Mouse (Mus musculus) left cerebral cortex, postnatal 25 days (tissue): Measurements from ENCODE around the gene Cecr2. TPM values are rescaled to one million over a fixed set of nuclear protein-coding genes. Genes with fewer than 3 reads are reported as not detected.

ENCODE experiments used
- DNase-seq, 2 experiments: peaks; one replicate each; pipeline ENCODE4 v3.0.0; 2022; ENCODE audit warnings: low spot score in 2 of 2, mixed read lengths in 1 of 2
- intact Hi-C: fragments of 180-260 bp; cut with DNase I; formaldehyde crosslinking; loops from one replicate; pipeline ENCODE4 v1.15.1; 2025
- total RNA-seq, 2 experiments: library from RNA; stranded (reverse); gene quantifications; 2 replicates each; pipeline ENCODE4 v1.2.3; 2021

Gene Cecr2
- total RNA-seq, 2 experiments from 2014 or later, result 3.4 to 4.6 TPM

DNA sequence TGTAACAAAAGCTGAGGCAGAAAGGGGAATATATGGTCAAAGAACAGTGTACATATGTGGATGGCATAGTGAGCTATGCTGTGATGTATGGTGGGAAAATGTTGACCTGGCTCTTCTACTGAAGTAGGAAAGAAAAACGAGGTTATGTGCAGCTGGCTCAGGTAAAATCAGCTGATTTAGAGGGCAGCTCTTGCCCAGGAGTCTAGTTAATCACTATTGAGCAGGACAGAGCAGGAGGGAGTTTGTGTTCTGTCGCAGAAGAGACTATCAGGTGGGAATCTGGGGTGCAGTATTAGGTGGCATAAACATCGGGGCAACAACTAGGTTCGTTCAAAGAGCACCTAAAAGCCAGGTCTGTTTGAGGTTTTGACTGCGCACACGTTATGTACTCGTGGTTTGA is 78.1 kb downstream of the Cecr2 start:
- intact Hi-C loops, result no loop called here
- DNase-seq, result no peak

- DNase-seq, result no peak
These were observed 80.2 kb downstream of the Cecr2 start for GRCm38 (mm10) chr6:120746416-120746815.

GRCm38 (mm10) chr6:120761151-120761550 is 95.0 kb downstream of the Cecr2 start:
- DNase-seq, result no peak
- intact Hi-C loops, result no loop called here

More at GRCm38 (mm10) chr6:120746416-120746815, 80.2 kb downstream of the Cecr2 start:
- intact Hi-C loops, result no loop called here

DNA sequence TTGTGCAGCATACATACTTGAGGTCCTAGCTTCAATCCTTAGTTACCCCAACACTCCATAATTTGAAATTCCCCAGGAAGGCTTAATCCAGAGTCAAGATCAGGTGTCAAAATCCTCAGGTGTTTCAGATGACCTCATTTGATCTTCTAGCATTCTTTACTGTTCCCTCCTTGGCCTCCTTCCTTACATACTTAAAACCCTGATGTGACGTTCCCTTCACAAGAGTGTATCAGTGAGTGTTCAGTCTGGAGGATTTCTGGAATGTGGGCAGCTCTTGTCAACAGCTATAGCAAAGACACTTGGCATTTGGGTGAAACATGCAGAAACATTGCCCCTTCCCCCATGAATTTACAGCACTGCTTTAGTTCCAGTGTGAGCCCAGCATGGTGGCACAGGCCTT is 103.8 kb downstream of the Cecr2 start:
- intact Hi-C loops, result no loop called here

GRCm38 (mm10) chr6:120771366-120771765 is 105.2 kb downstream of the Cecr2 start:
- DNase-seq, result no peak
- intact Hi-C loops, result no loop called here

More for the DNA sequence above, 103.8 kb downstream of the Cecr2 start:
- no peak for DNase-seq

GRCm38 (mm10) chr6:120772025-120772424 is 105.9 kb downstream of the Cecr2 start:
- intact Hi-C loops, result no loop called here
- DNase-seq, result no peak

GRCm38 (mm10) chr6:120773149-120773628 is 107.0 kb downstream of the Cecr2 start, which contains the start of gene Slc25a18:
Gene Slc25a18, plus strand, starts transcription at chr6:120773578.
- intact Hi-C loops, result no loop called here

DNA sequence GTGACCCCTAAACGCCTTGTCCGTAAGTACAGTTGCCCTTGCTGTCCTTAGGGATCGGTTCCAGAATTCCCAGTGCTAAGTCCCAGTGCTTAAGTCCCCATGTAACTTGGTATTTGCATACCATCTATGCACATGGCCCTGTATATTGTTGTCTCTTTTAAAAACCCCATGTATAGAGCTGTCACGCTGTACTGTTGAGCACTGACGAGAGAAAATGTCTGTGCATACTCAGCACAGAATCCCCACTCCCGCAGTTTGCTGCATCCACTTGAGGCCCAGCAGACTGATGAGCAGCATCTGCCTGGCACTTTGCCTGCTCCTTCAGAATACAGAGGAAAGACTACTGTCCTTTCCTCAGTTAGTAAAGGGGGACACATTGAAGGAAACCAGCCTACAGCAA is 107.6 kb downstream of the Cecr2 start:
- no peak for DNase-seq
- intact Hi-C loops, result no loop called here

More at GRCm38 (mm10) chr6:120773149-120773628, 107.0 kb downstream of the Cecr2 start, which contains the start of gene Slc25a18:
- peak; percentile 41 to 60 for DNase-seq

DNA sequence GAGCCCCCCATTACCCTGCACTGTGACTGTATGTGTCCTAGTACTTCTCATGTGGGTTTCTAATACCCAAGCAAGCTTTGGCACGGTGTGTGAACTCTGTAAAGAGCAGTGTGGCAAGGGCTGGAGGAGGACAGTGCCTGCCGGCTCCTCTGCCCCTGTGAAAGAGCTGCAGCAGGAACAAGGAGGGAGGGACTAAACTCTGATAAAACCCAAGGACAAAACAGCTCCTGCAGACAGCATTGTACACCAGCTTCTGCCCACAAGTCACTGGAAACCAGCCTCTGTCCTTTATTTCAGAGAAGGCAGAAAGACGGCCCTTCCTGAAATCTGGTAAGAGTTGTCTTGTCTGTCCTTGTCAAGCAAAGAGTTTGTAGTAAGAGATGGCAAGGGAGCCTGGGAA is 110.1 kb downstream of the Cecr2 start:
- DNase-seq, result no peak
- intact Hi-C loops, result no loop called here

GRCm38 (mm10) chr6:120777533-120777932 is 111.4 kb downstream of the Cecr2 start:
- no peak for DNase-seq
- intact Hi-C loops, result no loop called here

- intact Hi-C loops, result no loop called here
- DNase-seq, result no peak
These were observed 112.1 kb downstream of the Cecr2 start for GRCm38 (mm10) chr6:120778226-120778625.

GRCm38 (mm10) chr6:120782948-120783347 is 116.8 kb downstream of the Cecr2 start:
- no peak for DNase-seq
- intact Hi-C loops, result no loop called here

DNA sequence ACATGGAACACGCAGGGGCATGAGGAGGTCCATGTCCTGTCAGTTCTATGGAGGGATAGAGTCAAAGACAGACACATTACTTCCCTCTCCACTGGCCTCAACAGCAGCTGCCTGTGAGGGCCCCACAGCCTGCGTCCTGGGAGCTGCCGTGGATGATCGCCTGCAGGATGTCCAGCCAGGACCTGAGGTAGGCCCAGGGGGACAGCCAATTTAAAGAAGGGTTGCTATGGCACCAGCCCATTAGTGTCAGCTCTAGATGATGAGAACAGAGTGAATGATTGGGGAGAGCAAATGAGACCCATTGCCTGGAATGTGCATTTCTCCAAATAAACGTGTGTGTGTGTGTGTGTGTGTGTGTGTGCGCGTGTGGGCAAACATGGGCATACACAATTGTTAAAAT is 118.2 kb downstream of the Cecr2 start:
- no peak for DNase-seq
- intact Hi-C loops, result no loop called here

DNA sequence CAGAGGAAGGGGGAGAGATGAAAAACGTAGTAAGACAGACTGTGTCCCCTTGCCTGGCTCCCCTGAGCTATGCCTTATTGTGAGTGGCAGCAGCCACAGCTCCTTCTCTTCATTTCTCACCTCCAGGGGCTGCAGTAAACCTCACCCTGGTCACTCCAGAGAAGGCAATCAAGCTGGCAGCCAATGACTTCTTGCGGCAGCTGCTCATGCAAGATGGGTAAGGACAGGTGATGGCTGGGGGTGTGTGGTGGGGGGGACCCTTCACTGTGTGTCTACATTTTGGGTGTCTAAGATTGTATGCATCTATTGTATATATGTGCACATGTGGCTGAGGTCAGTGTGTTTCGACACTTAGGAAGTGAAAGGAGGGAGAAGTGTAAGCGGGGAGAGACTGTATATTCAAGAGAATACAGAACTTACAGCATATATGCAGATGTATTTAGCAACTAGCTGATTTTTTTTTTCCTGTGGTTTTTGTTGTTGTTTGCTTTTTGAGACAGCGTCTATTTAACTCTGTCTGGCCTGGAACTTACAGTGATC is 122.0 kb downstream of the Cecr2 start:
- intact Hi-C loops, result no loop called here
- DNase-seq, result no peak

DNA sequence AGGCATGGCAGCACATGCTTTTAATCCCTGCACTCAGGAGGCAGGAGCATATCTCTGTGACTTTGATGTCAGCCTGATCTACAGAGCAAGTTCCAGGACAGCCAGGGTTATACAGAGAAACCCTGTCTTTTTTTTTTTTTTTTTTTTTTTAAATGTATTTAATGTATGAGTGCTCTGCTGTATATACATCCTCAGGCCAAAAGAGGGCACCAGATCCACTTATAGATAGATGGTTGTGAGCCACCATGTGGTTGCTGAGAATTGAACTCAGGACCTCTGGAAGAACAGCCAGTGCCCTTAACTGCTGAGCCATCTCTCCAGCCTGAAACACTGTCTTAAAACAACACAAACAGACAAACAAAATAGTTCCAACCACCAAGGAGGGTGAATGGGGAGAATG is 122.7 kb downstream of the Cecr2 start:
- no peak for DNase-seq
- intact Hi-C loops, result no loop called here

- DNase-seq, result no peak
- intact Hi-C loops, result no loop called here
These were observed 124.0 kb downstream of the Cecr2 start for GRCm38 (mm10) chr6:120790153-120790552.

DNA sequence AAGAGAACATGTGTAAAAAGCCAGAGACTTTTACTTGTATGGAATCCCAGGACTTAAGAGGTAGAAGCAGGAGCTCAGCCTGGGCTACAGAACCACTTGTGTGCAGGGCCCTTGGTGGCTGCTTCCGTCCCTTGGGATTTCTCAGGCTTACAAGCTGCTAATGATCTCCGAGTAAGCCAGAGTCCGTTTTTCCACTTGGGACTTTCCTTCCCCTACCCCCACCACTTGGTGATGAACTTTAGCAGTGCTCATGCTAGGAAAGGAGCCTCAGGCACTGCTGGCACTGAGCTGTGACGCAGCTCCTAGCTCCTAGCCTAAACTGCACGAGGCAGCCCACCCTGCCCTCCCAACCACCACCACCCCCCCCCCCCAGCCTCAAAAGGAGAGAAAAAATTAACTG is 124.5 kb downstream of the Cecr2 start:
- intact Hi-C loops, result no loop called here
- DNase-seq, result no peak

DNA sequence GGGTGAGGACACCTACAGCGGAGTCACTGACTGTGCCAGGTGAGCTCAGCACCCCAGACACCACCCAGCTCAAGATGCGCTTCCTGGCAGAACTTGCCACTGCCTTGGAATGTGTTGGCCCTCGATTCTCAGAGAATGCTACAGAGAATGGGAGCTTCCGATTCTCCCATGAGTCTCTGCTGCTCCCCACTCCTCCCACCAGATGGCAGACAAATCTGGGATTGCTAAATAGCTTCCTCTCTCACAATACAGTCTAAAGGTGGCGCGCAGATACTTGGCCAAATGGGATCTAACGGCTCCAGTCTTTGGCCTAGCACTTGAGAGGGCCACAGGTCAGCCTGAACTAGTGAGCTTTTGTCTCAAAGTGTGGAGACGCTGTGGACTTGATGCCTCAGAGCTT is 126.8 kb downstream of the Cecr2 start:
- DNase-seq, result peak in 1 of 2 experiments; percentile 79
- intact Hi-C loops, result no loop called here

DNA sequence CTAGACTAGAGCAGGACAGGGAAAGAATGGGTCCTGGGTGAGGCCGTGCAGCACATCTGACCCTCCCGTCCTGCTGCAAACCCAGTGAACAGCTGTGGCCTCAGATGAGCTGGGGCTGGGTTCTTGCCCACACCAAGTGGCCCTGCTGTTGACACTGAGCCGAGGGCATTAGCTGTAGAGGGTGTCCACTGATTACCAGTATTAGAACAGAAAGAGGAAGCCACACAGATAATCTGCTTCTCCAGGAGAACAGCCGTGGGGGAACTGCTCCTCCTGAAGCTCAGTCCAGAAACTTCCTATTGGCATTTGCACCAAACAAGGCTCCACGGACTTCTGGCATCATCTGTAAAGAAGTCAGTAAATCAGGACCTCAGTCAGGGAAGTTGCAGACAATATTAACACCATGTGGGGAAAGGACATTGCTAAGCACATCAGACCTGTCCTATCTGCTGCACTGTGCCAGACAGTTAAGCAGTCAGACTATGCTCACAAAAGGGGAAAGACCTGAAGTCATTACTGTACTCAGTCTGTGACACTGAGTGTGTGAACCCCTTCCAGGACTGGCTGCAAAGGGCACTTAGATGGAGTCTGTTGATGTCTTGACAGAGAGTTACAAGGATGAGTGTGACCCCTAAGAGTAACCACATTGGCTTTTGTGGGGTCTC is 129.4 kb downstream of the Cecr2 start:
- intact Hi-C loops, result loop anchor here (2.0 kb wide), 1 partner anchor 63 kb away; no protein-coding TSS in a partner anchor
- DNase-seq, result no peak

DNA sequence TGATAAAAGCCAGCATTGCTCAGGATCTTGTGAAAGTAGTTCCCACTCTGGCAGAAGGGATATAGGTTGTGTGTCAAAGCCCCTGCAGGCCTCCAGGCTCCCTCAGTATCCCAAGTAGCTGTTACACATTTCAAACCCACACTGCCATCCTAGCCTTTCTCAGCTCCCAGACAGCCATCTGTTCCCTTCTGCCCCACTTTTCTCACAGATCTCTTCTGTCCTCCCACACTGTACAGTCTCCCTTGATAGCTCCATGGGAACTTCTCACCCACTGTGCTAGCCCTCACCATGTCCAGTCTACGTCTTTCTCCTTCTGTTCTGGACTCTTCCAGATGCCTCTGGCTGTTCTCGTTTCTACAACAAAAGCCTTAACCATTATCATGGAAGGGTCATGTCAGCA is 129.9 kb downstream of the Cecr2 start:
- intact Hi-C loops, result loop anchor here (2.0 kb wide), 1 partner anchor 63 kb away; no protein-coding TSS in a partner anchor
- DNase-seq, result peak; percentile 45 to 90

DNA sequence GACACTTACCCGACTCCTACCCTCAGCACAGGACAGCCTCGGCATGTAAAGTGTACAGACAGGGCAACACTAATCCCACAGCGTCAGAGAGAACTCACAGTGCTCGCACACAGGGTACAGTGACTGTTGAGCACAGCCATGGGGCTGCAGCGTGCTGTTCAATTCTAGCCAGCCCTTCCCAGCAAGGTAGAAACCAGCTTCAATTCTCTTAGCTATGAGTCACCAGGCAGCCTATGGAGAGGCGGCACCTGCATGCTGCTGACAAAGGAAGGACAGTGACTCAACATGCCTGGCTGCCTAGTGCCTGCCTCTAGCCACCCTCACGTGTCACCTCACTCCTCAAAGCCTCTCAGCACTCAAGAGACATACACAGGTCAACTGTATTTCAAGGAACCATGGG is 131.8 kb downstream of the Cecr2 start:
- DNase-seq, result peak; percentile 36 to 74
- intact Hi-C loops, result no loop called here
